Mouse (Mus musculus): ENCODE results near the gene Gm906.
"Not testable (repeated sequence)": the region's sequence is repeated elsewhere in the genome, so short reads cannot be mapped to it uniquely, and the experiment has no call there.

GRCm38 (mm10) chr13:50211842-50212241 is 38.3 kb downstream of the Gm906 start:
- TF ChIP-seq CTCF (IDR thresholded peaks at IDR 0.05; ENCODE audit: low read depth, low read length) = 0 out of 2 replicates have a peak, but pooled peaks have one; percentile 9
- not testable (repeated sequence) for TF ChIP-seq POLR2A (IDR thresholded peaks at IDR 0.05; ENCODE audit: extremely low read depth, insufficient read depth, low read length)

All from liver, adult 2 months (tissue).